Comparison of ENCODE assay signal across 10 mouse cellular contexts in the genomic region with DNA sequence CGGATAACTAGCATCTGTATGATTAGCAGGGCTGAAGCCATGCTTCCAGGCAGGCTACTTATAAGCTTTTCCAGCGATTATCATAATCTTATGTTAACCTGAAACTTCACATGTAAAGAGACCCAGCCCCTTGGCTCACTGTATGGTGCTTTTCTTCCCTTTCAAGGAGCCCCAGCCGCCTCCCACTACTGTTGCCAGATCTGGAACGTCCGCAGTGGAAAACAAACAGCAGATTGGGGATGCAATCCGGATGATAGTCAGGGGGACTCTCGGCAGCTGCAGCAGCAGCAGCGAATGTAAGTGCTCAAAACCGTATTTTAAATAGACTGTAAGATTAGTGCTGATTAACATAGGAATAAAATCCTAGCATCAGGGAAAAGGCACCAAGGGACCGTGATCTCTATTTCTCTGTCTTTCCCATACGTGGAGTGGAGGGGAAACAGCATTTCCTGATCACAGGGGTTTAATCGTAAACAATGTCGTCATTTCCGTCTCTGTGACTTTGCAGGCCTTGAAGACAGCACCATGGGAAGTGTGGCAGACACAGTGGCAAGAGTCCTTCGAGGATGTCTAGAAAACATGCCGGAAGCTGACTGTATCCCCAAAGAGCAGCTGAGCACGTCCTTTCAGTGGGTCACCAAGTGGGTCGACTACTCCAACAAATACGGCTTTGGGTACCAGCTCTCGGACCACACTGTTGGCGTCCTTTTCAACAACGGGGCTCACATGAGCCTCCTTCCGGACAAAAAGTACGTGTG. TPM values are rescaled to one million over a fixed set of nuclear protein-coding genes. Genes with fewer than 3 reads are reported as not detected.
A peak's percentile ranks its signal among the peaks of the same experiment; 100 is the strongest.
DNase-seq lines count a peak whose midpoint lies in the region; ATAC-seq lines count a peak whose summit lies in the region.
"Had no signal": no experiment of that assay in that cellular context is flagged by ENCODE, and none has a peak within 500 bp of the region (broad histone marks: within the 10 kb centered on the region; RNA-seq: fewer than 3 reads in every experiment).

No protein-coding gene starts in this region.

- H3K4me2 ChIP-seq in hindbrain, embryonic 13.5 days: peak overlapping the region; percentile 96
- H3K4me2 ChIP-seq in hindbrain, embryonic 11.5 days (replicated peaks; ENCODE audit: low read depth, low read length): no peak overlapping the region
- H3K4me2 ChIP-seq in forebrain, embryonic 15.5 days (replicated peaks): peak overlapping the region; percentile 20
- peak overlapping the region; percentile 96 for H3K4me2 ChIP-seq in midbrain, embryonic 15.5 days
- H3K4me2 ChIP-seq: liver, embryonic 15.5 days had no signal

- no peak for DNase-seq in hindbrain, embryonic 11.5 days (ENCODE audit: low spot score)
- peak; percentile 15 for DNase-seq in kidney, adult 9 months
- no peak for DNase-seq in thymus, postnatal 0 days (ENCODE audit: low spot score)
- no peak for DNase-seq in spleen, postnatal 4 days (ENCODE audit: low spot score in 2 of 2)
- no peak for DNase-seq in cerebellum, adult 9-11 months
- DNase-seq: gastrocnemius, postnatal 14 days had no signal

- H3K27ac ChIP-seq in hindbrain, embryonic 13.5 days: no peak overlapping the region
- H3K27ac ChIP-seq in hindbrain, embryonic 11.5 days (ENCODE audit: low read depth, low read length): no peak overlapping the region
- H3K27ac ChIP-seq in forebrain, embryonic 15.5 days (replicated peaks): no peak overlapping the region
- H3K27ac ChIP-seq in midbrain, embryonic 15.5 days: no peak overlapping the region
- H3K27ac ChIP-seq: liver, embryonic 15.5 days had no signal

- H3K4me1 ChIP-seq in hindbrain, embryonic 13.5 days (replicated peaks): peaks cover 25% of the 10 kb centered on the region
- no peaks in the 10 kb centered on the region for H3K4me1 ChIP-seq in hindbrain, embryonic 11.5 days (replicated peaks; ENCODE audit: control insufficient read depth, insufficient read depth, low read length)
- H3K4me1 ChIP-seq in forebrain, embryonic 15.5 days: peaks cover 12% of the 10 kb centered on the region
- H3K4me1 ChIP-seq in midbrain, embryonic 15.5 days: peaks cover 18% of the 10 kb centered on the region

- H3K9ac ChIP-seq in hindbrain, embryonic 13.5 days: no peak overlapping the region
- no peak overlapping the region for H3K9ac ChIP-seq in hindbrain, embryonic 11.5 days (ENCODE audit: low read depth, low read length)
- H3K9ac ChIP-seq in forebrain, embryonic 15.5 days (replicated peaks): no peak overlapping the region
- H3K9ac ChIP-seq in midbrain, embryonic 15.5 days: no peak overlapping the region
- H3K9ac ChIP-seq: liver, embryonic 15.5 days had no signal

- H3K27me3 ChIP-seq in hindbrain, embryonic 13.5 days: no peaks in the 10 kb centered on the region
- H3K27me3 ChIP-seq in hindbrain, embryonic 11.5 days (ENCODE audit: control insufficient read depth, insufficient read depth, low read length): no peaks in the 10 kb centered on the region
- H3K27me3 ChIP-seq in forebrain, embryonic 15.5 days: no peaks in the 10 kb centered on the region
- no peaks in the 10 kb centered on the region for H3K27me3 ChIP-seq in midbrain, embryonic 15.5 days (replicated peaks)

- peak overlapping the region; percentile 16 for H3K4me3 ChIP-seq in hindbrain, embryonic 13.5 days
- no peak overlapping the region for H3K4me3 ChIP-seq in hindbrain, embryonic 11.5 days (ENCODE audit: low read depth, low read length)
- H3K4me3 ChIP-seq in forebrain, embryonic 15.5 days: no peak overlapping the region
- H3K4me3 ChIP-seq in midbrain, embryonic 15.5 days: peak overlapping the region; percentile 74
- H3K4me3 ChIP-seq: liver, embryonic 15.5 days had no signal

- WGBS in hindbrain, embryonic 13.5 days: 73% methylated on average over 24 of the region's 24 CpGs
- WGBS in hindbrain, embryonic 11.5 days: 73% methylated on average over 24 of the region's 24 CpGs
- 76% methylated on average over 24 of the region's 24 CpGs for WGBS in forebrain, embryonic 15.5 days
- WGBS in midbrain, embryonic 15.5 days: 67% methylated on average over 24 of the region's 24 CpGs

- no peaks in the 10 kb centered on the region for H3K9me3 ChIP-seq in hindbrain, embryonic 13.5 days
- H3K9me3 ChIP-seq in hindbrain, embryonic 11.5 days (ENCODE audit: control insufficient read depth, low read length): no peaks in the 10 kb centered on the region
- no peaks in the 10 kb centered on the region for H3K9me3 ChIP-seq in forebrain, embryonic 15.5 days
- no peaks in the 10 kb centered on the region for H3K9me3 ChIP-seq in midbrain, embryonic 15.5 days
- H3K9me3 ChIP-seq: liver, embryonic 15.5 days had no signal

- ATAC-seq in hindbrain, embryonic 13.5 days (ENCODE audit: low FRiP score): no peak
- no peak for ATAC-seq in hindbrain, embryonic 11.5 days (ENCODE audit: low FRiP score)
- no peak for ATAC-seq in forebrain, embryonic 15.5 days (replicated peaks)
- ATAC-seq in midbrain, embryonic 15.5 days (replicated peaks): no peak

- H3K36me3 ChIP-seq in hindbrain, embryonic 13.5 days: peaks cover 42% of the 10 kb centered on the region
- peaks cover 9% of the 10 kb centered on the region; the same call in 1 of the 2 replicates for H3K36me3 ChIP-seq in hindbrain, embryonic 11.5 days (ENCODE audit: control insufficient read depth, insufficient read depth, low read length)
- H3K36me3 ChIP-seq in forebrain, embryonic 15.5 days: peaks cover 41% of the 10 kb centered on the region
- H3K36me3 ChIP-seq in midbrain, embryonic 15.5 days (replicated peaks): peaks cover 39% of the 10 kb centered on the region

RNA-seq across cellular contexts. Expression of gene Plk2, which starts 3.8 kb away (rescaled TPM):
- 121 and 139 TPM in 2 replicates for polyA plus RNA-seq in hindbrain, embryonic 13.5 days (2015; fragmentation: Nextera tagmentation; extraction: Ambion mirVana)
- 103 and 108 TPM in 2 replicates for polyA plus RNA-seq in hindbrain, embryonic 11.5 days (2014; fragmentation: Nextera tagmentation; extraction: Ambion mirVana)
- polyA plus RNA-seq in forebrain, embryonic 15.5 days (2015; fragmentation: Nextera tagmentation; extraction: Ambion mirVana): 177 and 183 TPM in 2 replicates
- polyA plus RNA-seq in midbrain, embryonic 15.5 days (2015; fragmentation: Nextera tagmentation; extraction: Ambion mirVana): 154 and 173 TPM in 2 replicates
- 7.3 and 8.4 TPM in 2 replicates for polyA plus RNA-seq in thymus, postnatal 0 days (2015; fragmentation: Nextera tagmentation; extraction: Ambion mirVana)

RNA-seq across cellular contexts. Expression of gene Gapt, which starts 41.7 kb away (rescaled TPM):
- polyA plus RNA-seq in hindbrain, embryonic 13.5 days (2015; fragmentation: Nextera tagmentation; extraction: Ambion mirVana): 0.13 TPM in 1 of 2 replicates, not detected in the other
- polyA plus RNA-seq in hindbrain, embryonic 11.5 days (2014; fragmentation: Nextera tagmentation; extraction: Ambion mirVana): 0.21 and 0.25 TPM in 2 replicates
- polyA plus RNA-seq in forebrain, embryonic 15.5 days (2015; fragmentation: Nextera tagmentation; extraction: Ambion mirVana): not detected in 2 replicates
- polyA plus RNA-seq in midbrain, embryonic 15.5 days (2015; fragmentation: Nextera tagmentation; extraction: Ambion mirVana): 0.08 TPM in 1 of 2 replicates, not detected in the other
- polyA plus RNA-seq in thymus, postnatal 0 days (2015; fragmentation: Nextera tagmentation; extraction: Ambion mirVana): 0.27 and 0.28 TPM in 2 replicates

Comparison
In these comparisons a context has a peak if more than half of its experiments do, and no peak if none do; other contexts are left out.
1. H3K4me3 ChIP-seq: peak in hindbrain, embryonic 13.5 days (single experiment) and midbrain, embryonic 15.5 days (single experiment); none in hindbrain, embryonic 11.5 days (single experiment) and forebrain, embryonic 15.5 days (single experiment).
2. RNA of gene Plk2, which starts 3.8 kb away (polyA plus RNA-seq): 177 to 183 TPM in forebrain, embryonic 15.5 days, 154 to 173 TPM in midbrain, embryonic 15.5 days, 121 to 139 TPM in hindbrain, embryonic 13.5 days and 103 to 108 TPM in hindbrain, embryonic 11.5 days; 7.3 to 8.4 TPM in thymus, postnatal 0 days; every median in the first group is over 10 times any median in the second.